Mouse (Mus musculus) 416B (cell line): ENCODE measurements around the gene Gm12790.
A peak's percentile ranks its signal among the peaks of the same experiment; 100 is the strongest.
"Not testable (repeated sequence)": the region's sequence is repeated elsewhere in the genome, so short reads cannot be mapped to it uniquely, and the experiment has no call there.

Experiments used
- DNase-seq: peaks from one replicate; pipeline ENCODE4 v3.0.0; 2011; ENCODE audit warnings: low read depth

Gm12790 gene

DNA sequence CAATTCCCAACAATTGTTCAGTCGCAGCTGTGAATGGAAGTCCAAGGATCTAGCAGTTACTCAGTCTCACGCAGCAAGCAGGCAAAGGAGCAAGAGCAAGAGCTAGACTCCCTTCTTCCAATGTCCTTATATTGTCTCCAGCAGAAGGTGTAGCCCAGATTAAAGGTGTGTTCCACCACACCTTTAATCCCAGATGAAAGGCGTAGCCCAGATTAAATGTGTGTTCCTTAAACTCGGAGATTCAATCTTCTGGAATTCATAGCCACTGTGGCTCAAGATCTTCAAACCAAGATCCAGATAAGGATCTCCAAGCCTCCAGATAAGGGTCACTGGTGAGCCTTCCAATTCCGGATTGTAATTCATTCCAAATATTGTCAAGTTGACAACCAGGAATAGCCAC is at the start of gene Gm12790:
Gene Gm12790, minus strand, starts transcription at position 101 of the 400 bp plus-strand sequence.
- not testable (repeated sequence) for DNase-seq

GRCm38 (mm10) chr4:102026619-102027018 is 45.8 kb upstream of the Gm12790 start:
- no peak for DNase-seq

DNA sequence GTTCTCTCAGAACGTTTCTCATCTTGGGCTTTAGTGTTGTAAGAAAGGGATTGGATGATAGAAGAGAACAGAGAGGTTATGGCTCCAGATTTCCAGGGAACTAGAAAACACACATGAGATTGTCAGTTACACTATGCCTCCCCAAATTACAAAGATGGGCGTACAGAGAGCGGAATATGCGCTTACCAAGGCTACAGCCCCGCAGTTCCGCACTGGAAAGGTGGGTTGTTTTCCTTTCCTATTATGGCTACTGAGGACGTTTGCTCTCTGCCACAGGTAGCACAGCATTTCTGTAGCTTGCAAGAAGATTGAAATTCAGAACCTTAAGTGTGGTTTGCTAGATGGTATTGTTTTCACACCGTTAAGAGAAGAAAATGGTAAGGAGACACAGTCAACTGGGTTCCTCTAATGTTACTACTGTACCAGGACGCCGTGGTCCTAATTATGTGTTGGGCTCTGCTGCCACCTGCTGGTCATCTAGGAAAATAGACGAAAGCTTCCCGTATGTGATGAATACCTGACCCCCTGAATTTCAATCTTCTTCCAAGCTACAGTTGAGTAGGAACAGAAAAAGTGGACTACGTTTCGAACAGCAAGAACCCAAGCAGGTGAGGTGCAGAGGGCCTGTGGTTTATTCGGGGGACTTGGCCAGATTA is 17.5 kb upstream of the Gm12790 start:
- peak; percentile 65 for DNase-seq

DNA sequence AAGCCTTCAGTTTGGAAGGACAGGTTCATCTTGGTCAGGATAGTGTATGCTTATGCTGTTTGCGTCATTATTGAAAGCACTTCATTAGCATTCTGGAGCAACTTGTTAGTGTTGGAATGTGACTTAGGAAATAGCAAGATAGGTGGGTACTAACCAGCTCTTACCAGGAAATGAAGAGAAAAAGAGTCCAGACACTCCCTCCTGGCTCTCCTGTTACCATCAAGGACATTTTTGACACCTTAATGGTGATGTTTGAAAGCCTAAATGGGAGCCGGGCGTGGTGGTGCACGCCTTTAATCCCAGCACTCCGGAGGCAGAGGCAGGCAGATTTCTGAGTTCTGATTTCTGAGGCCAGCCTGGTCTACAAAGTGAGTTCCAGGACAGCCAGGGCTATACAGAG is 16.6 kb upstream of the Gm12790 start:
- DNase-seq: no peak

DNA sequence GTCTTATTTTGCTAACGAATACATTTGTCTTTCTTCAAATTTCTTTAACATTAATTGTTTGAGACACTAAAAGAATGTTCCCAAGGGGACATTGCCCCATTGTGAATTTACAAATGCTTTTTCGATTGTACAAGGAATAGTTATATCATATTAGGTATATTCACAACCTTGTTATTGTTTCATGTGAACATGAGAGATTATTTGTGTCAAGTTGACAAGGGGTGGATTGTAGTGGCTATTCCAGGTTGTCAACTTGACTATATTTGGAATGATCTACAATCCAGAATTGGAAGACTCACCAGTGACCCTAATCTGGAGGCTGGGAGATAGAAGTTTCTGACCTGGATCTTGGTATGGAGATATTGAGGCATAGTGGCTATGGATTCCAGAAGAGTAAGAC is 5.5 kb upstream of the Gm12790 start, which contains the start of gene Gm12789:
Gene Gm12789, plus strand, starts transcription at position 301 of the 400 bp plus-strand sequence.
- DNase-seq: not testable (repeated sequence)

DNA sequence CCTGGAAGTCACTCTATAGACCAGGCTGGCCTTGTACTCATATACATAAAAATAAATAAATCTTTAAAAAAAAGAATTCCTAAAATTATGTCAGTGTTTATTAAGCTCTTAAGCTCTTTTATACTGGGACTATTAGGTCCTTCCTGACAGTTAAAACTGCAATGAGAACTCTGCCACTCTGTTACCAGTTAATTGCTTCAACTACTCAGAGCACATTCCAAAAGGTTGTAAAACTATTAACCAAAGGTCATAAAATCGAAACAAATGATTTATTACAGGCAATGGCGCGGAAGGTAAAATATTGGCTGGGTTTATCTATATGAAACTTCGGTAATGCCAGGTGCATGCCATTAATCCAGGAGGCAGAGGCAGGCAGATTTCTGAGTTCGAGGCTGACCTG is 4.8 kb upstream of the Gm12790 start:
- DNase-seq: no peak

DNA sequence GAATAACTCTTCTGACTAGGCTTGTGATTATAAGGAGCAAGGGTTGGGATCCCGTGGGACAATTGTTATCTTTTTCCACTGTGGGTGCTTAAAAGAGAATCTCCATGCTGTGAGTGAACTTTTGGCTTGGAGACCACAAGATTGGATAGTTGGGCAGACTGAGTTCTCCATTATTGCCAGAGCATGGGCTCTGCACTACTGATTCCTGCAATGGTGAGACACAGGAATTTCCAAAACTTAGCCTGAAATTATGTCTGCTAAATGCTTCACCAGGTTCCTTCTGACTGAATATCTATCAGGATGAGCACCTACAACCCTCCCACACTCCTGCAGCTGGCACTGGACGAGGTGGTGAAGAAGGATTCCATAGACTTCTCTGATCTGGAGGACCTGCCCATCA is 40.7 kb downstream of the Gm12790 start, which contains the start of gene Gm12794:
Gene Gm12794, plus strand, starts transcription at position 301 of the 400 bp plus-strand sequence.
- DNase-seq: not testable (repeated sequence)
